Mouse (Mus musculus): Measurements from ENCODE around the gene Btbd3. TPM values are rescaled to one million over a fixed set of nuclear protein-coding genes. Genes with fewer than 3 reads are reported as not detected.

The Btbd3 gene
- polyA plus RNA-seq, 1 experiment = 6.7 TPM

- Histone ChIP-seq H3K27me3 (replicated peaks; ENCODE audit: control insufficient read depth, insufficient read depth, low read length) (no peaks in the 10 kb centered on the region), H3K36me3 (ENCODE audit: control insufficient read depth, insufficient read depth, low read length) (no peaks in the 10 kb centered on the region), H3K4me3 (ENCODE audit: insufficient read depth, low read depth, low read length) (no peak overlapping the region), H3K27ac (ENCODE audit: insufficient read depth, low read depth, low read length) (no peak overlapping the region), H3K4me1 (ENCODE audit: control insufficient read depth, insufficient read depth, low read length) (no peaks in the 10 kb centered on the region)
- TF ChIP-seq POLR2A (IDR thresholded peaks at IDR 0.05; ENCODE audit: low read depth, low read length) = no peak
- TF ChIP-seq CTCF (conservative IDR thresholded peaks at IDR 0.05; ENCODE audit: insufficient read depth, insufficient read length, low read depth, low read length) = no peak
- no peak for DNase-seq
- 90% methylated on average over 2 of the region's 2 CpGs for WGBS
Observed at GRCm38 (mm10) chr2:138585930-138586329, 329.6 kb downstream of the Btbd3 start.

GRCm38 (mm10) chr2:138587335-138587734, 331.0 kb downstream of the Btbd3 start:
- H3K27me3 ChIP-seq (replicated peaks; ENCODE audit: control insufficient read depth, insufficient read depth, low read length) = no peaks in the 10 kb centered on the region
- H3K4me3 ChIP-seq (ENCODE audit: insufficient read depth, low read depth, low read length) = no peak overlapping the region
- no peaks in the 10 kb centered on the region for H3K4me1 ChIP-seq (ENCODE audit: control insufficient read depth, insufficient read depth, low read length)
- H3K27ac ChIP-seq (ENCODE audit: insufficient read depth, low read depth, low read length) = no peak overlapping the region
- 93% methylated on average over 2 of the region's 2 CpGs for WGBS
- no peaks in the 10 kb centered on the region for H3K36me3 ChIP-seq (ENCODE audit: control insufficient read depth, insufficient read depth, low read length)
- DNase-seq = no peak
- no peak for TF ChIP-seq CTCF (conservative IDR thresholded peaks at IDR 0.05; ENCODE audit: insufficient read depth, insufficient read length, low read depth, low read length)
- no peak for TF ChIP-seq POLR2A (IDR thresholded peaks at IDR 0.05; ENCODE audit: low read depth, low read length)

DNA sequence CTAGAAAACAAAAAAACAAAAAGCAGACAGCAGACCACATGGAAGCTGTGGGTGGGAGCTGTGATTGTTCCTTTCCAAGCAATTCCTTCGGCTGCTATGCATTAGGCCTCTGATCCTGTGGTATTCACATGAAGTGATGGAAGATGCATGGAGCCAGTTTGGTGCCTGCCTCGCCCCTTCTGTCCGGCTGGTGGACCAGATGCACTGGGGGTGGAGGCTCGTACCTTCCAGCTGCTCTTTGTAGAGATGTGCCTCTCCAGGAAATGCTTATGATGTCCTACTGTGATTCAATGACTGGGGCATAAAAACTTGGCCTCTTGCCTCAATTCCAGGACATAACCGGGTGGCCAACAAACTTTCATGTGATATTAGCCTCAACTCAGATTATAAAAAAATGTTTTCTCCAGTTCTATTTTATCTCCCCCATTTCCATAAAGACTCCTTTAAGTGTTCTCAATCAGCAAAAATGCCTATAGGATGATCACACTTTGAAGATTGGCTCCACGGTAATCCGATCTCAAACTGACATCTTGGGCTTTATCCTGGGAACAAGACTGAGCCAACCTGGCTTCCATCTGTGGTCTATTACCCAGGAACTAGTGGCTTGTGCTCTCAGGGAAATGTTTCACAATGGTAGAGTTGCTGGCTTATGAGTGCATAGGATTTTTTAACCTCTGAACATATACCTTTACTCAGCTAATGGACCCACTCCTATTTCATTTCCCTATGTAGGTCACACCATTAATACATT, 331.6 kb downstream of the Btbd3 start:
- H3K4me3 ChIP-seq (ENCODE audit: insufficient read depth, low read depth, low read length) = no peak overlapping the region
- DNase-seq = no peak
- no peaks in the 10 kb centered on the region for H3K4me1 ChIP-seq (ENCODE audit: control insufficient read depth, insufficient read depth, low read length)
- H3K27me3 ChIP-seq (replicated peaks; ENCODE audit: control insufficient read depth, insufficient read depth, low read length) = no peaks in the 10 kb centered on the region
- no peaks in the 10 kb centered on the region for H3K36me3 ChIP-seq (ENCODE audit: control insufficient read depth, insufficient read depth, low read length)
- H3K27ac ChIP-seq (ENCODE audit: insufficient read depth, low read depth, low read length) = no peak overlapping the region
- no peak for TF ChIP-seq POLR2A (IDR thresholded peaks at IDR 0.05; ENCODE audit: low read depth, low read length)
- no peak for TF ChIP-seq CTCF (conservative IDR thresholded peaks at IDR 0.05; ENCODE audit: insufficient read depth, insufficient read length, low read depth, low read length)
- 85% methylated on average over 7 of the region's 7 CpGs for WGBS

GRCm38 (mm10) chr2:138589105-138589504, 332.7 kb downstream of the Btbd3 start:
- no peak for DNase-seq
- Histone ChIP-seq H3K27ac (ENCODE audit: insufficient read depth, low read depth, low read length) (no peak overlapping the region), H3K27me3 (replicated peaks; ENCODE audit: control insufficient read depth, insufficient read depth, low read length) (no peaks in the 10 kb centered on the region), H3K36me3 (ENCODE audit: control insufficient read depth, insufficient read depth, low read length) (no peaks in the 10 kb centered on the region), H3K4me1 (ENCODE audit: control insufficient read depth, insufficient read depth, low read length) (no peaks in the 10 kb centered on the region), H3K4me3 (ENCODE audit: insufficient read depth, low read depth, low read length) (no peak overlapping the region)
- 84% methylated on average over 3 of the region's 3 CpGs for WGBS
- no peak for TF ChIP-seq POLR2A (IDR thresholded peaks at IDR 0.05; ENCODE audit: low read depth, low read length)
- no peak for TF ChIP-seq CTCF (conservative IDR thresholded peaks at IDR 0.05; ENCODE audit: insufficient read depth, insufficient read length, low read depth, low read length)

GRCm38 (mm10) chr2:138590307-138590706, 333.9 kb downstream of the Btbd3 start:
- Histone ChIP-seq H3K4me3 (ENCODE audit: insufficient read depth, low read depth, low read length) (no peak overlapping the region), H3K36me3 (ENCODE audit: control insufficient read depth, insufficient read depth, low read length) (no peaks in the 10 kb centered on the region), H3K27me3 (replicated peaks; ENCODE audit: control insufficient read depth, insufficient read depth, low read length) (no peaks in the 10 kb centered on the region), H3K27ac (ENCODE audit: insufficient read depth, low read depth, low read length) (no peak overlapping the region), H3K4me1 (ENCODE audit: control insufficient read depth, insufficient read depth, low read length) (no peaks in the 10 kb centered on the region)
- no peak for TF ChIP-seq POLR2A (IDR thresholded peaks at IDR 0.05; ENCODE audit: low read depth, low read length)
- no peak for TF ChIP-seq CTCF (conservative IDR thresholded peaks at IDR 0.05; ENCODE audit: insufficient read depth, insufficient read length, low read depth, low read length)
- WGBS = 72% methylated on average over 1 of the region's 1 CpGs
- no peak for DNase-seq

- Histone ChIP-seq H3K27ac (ENCODE audit: insufficient read depth, low read depth, low read length) (no peak overlapping the region), H3K27me3 (replicated peaks; ENCODE audit: control insufficient read depth, insufficient read depth, low read length) (no peaks in the 10 kb centered on the region), H3K4me1 (ENCODE audit: control insufficient read depth, insufficient read depth, low read length) (no peaks in the 10 kb centered on the region), H3K36me3 (ENCODE audit: control insufficient read depth, insufficient read depth, low read length) (no peaks in the 10 kb centered on the region), H3K4me3 (ENCODE audit: insufficient read depth, low read depth, low read length) (no peak overlapping the region)
- TF ChIP-seq CTCF (conservative IDR thresholded peaks at IDR 0.05; ENCODE audit: insufficient read depth, insufficient read length, low read depth, low read length) (no peak), POLR2A (IDR thresholded peaks at IDR 0.05; ENCODE audit: low read depth, low read length) (no peak)
- DNase-seq = no peak
Observed at GRCm38 (mm10) chr2:138612361-138612760, 356.0 kb downstream of the Btbd3 start.

GRCm38 (mm10) chr2:138617501-138617900, 361.1 kb downstream of the Btbd3 start:
- WGBS = 92% methylated on average over 5 of the region's 5 CpGs
- TF ChIP-seq CTCF (conservative IDR thresholded peaks at IDR 0.05; ENCODE audit: insufficient read depth, insufficient read length, low read depth, low read length) = no peak
- TF ChIP-seq POLR2A (IDR thresholded peaks at IDR 0.05; ENCODE audit: low read depth, low read length) = no peak
- no peak overlapping the region for H3K27ac ChIP-seq (ENCODE audit: insufficient read depth, low read depth, low read length)
- H3K4me1 ChIP-seq (ENCODE audit: control insufficient read depth, insufficient read depth, low read length) = no peaks in the 10 kb centered on the region
- no peaks in the 10 kb centered on the region for H3K27me3 ChIP-seq (replicated peaks; ENCODE audit: control insufficient read depth, insufficient read depth, low read length)
- no peaks in the 10 kb centered on the region for H3K36me3 ChIP-seq (ENCODE audit: control insufficient read depth, insufficient read depth, low read length)
- no peak for DNase-seq
- no peak overlapping the region for H3K4me3 ChIP-seq (ENCODE audit: insufficient read depth, low read depth, low read length)
